Mouse (Mus musculus) hindbrain, embryonic 15.5 days (tissue): ENCODE measurements around the gene Hsd3b4. TPM values are rescaled to one million over a fixed set of nuclear protein-coding genes. Genes with fewer than 3 reads are reported as not detected.
"Not testable (repeated sequence)": the region's sequence is repeated elsewhere in the genome, so short reads cannot be mapped to it uniquely, and the experiment has no call there.

ENCODE experiments used
- ATAC-seq: fragments of 200-750 bp; cut with Nextera tagmentation; 2 replicates; pipeline ENCODE4 v1.8.0; 2017; ENCODE audit warnings: low read depth, moderate number of reproducible peaks, moderate TSS enrichment; ENCODE audit not compliant: low FRiP score
- H3K27ac ChIP-seq: fragments of 300-500 bp; sonication (generic); replicated peaks from 2 replicates; pipeline ENCODE4 v1.5.1; 2015; ENCODE audit warnings: mild to moderate bottlenecking, inconsistent platforms
- H3K27me3 ChIP-seq: fragments of 300-500 bp; sonication (generic); 2 replicates; pipeline ENCODE4 v1.6.1; 2015; ENCODE audit warnings: control low read depth, inconsistent platforms
- H3K36me3 ChIP-seq: fragments of 300-500 bp; sonication (generic); 2 replicates; pipeline ENCODE4 v1.6.1; 2015; ENCODE audit warnings: control low read depth, inconsistent platforms
- H3K4me1 ChIP-seq: fragments of 300-500 bp; sonication (generic); replicated peaks from 2 replicates; pipeline ENCODE4 v1.6.1; 2015; ENCODE audit warnings: control low read depth, inconsistent platforms
- H3K4me2 ChIP-seq: fragments of 300-500 bp; sonication (generic); 2 replicates; pipeline ENCODE4 v1.6.1; 2015; ENCODE audit warnings: moderate library complexity, mild to moderate bottlenecking, inconsistent platforms
- H3K4me3 ChIP-seq: fragments of 300-500 bp; sonication (generic); 2 replicates; pipeline ENCODE4 v1.5.1; 2015; ENCODE audit warnings: mild to moderate bottlenecking, inconsistent platforms
- H3K9ac ChIP-seq: fragments of 300-500 bp; sonication (generic); 2 replicates; pipeline ENCODE4 v1.6.1; 2015; ENCODE audit warnings: inconsistent platforms
- H3K9me3 ChIP-seq: fragments of 300-500 bp; sonication (generic); 2 replicates; pipeline ENCODE4 v1.6.1; 2016; ENCODE audit warnings: control low read depth, inconsistent platforms
- WGBS: fragments of 180-500 bp; shearing (Covaris S2); methylation state at CpG from one replicate; pipeline ENCODE4 v1.1.7; 2015; 5-methylcytosine and 5-hydroxymethylcytosine counted together
- polyA plus RNA-seq: library from polyadenylated mRNA; unstranded; fragments of >200 nt; fragmentation: Nextera tagmentation; extraction: Ambion mirVana; gene quantifications from 2 replicates; pipeline ENCODE4 v1.2.1, GENCODE M21; 2015

Gene Hsd3b4
- polyA plus RNA-seq = not detected in 2 replicates

DNA sequence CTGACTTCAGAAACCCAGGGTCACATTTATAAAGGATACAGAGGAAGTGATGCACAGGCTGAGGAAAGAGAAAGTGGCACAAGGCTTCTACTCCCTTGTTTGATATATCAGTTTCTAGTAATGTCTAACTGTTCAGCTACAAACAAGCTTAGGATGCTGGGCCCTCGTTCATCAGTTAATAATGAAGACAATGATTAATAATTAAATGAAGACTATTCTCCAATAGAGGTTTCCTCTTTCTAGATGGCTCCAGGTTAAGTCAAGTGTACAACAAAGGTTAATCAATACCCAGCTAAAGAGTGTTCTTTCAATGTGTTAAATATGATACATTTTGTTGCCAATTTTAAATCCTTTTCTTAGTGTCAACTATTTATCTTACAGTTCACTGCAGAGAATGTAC, at the start of gene Hsd3b4:
Hsd3b4 (minus strand) TSS at position 101 of the 400 bp plus-strand sequence.
- H3K27me3 ChIP-seq, H3K27ac ChIP-seq, H3K36me3 ChIP-seq, H3K4me3 ChIP-seq, H3K9me3 ChIP-seq, ATAC-seq, H3K4me2 ChIP-seq, H3K4me1 ChIP-seq, H3K9ac ChIP-seq: not testable (repeated sequence)
- WGBS = no CpG with 5 or more reads among the region's 1 CpGs

- H3K9me3 ChIP-seq, H3K9ac ChIP-seq, H3K27me3 ChIP-seq, H3K4me2 ChIP-seq, H3K36me3 ChIP-seq, H3K4me3 ChIP-seq, H3K27ac ChIP-seq, ATAC-seq, H3K4me1 ChIP-seq: not testable (repeated sequence)
- no CpG with 5 or more reads among the region's 1 CpGs for whole genome bisulfite sequencing
Measured at GRCm38 (mm10) chr3:98550832-98551231, 40.5 kb upstream of the Hsd3b4 start.

- no CpG with 5 or more reads among the region's 2 CpGs for WGBS
Measured at GRCm38 (mm10) chr3:98550215-98550614, 39.9 kb upstream of the Hsd3b4 start.

GRCm38 (mm10) chr3:98548495-98548894, 38.2 kb upstream of the Hsd3b4 start:
- not testable (repeated sequence) for H3K9me3 ChIP-seq, ATAC-seq, H3K9ac ChIP-seq, H3K4me1 ChIP-seq, H3K27ac ChIP-seq, H3K36me3 ChIP-seq, H3K4me3 ChIP-seq, H3K4me2 ChIP-seq, H3K27me3 ChIP-seq
- WGBS = 67% methylated on average over 1 of the region's 1 CpGs

More at GRCm38 (mm10) chr3:98550215-98550614, 39.9 kb upstream of the Hsd3b4 start:
- H3K4me2 ChIP-seq, H3K36me3 ChIP-seq, H3K9ac ChIP-seq, H3K9me3 ChIP-seq, H3K27me3 ChIP-seq, ATAC-seq, H3K4me1 ChIP-seq, H3K4me3 ChIP-seq, H3K27ac ChIP-seq: not testable (repeated sequence)

DNA sequence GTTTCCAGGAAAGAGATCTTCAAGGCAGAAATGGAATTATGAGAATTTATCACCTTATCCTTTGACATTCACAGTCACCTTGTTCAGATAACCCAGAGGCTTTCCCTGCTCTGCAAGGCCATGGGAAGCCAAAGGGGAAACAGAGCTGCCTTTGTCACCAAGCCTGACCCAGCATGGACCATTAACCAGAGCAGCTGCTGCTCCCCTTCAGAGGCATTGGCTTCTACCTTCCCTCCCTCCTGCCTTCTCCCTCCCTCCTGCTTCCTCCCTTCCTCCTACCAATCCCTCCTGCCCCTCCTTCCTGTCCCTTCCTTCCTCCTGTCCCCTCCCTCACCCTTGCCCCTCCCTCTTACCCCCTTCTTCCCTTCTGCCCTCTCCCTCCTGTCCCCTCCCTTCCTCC, 37.3 kb upstream of the Hsd3b4 start:
- not testable (repeated sequence) for ATAC-seq, H3K4me3 ChIP-seq, H3K27me3 ChIP-seq, H3K36me3 ChIP-seq, H3K9ac ChIP-seq, H3K4me1 ChIP-seq, H3K9me3 ChIP-seq, H3K27ac ChIP-seq, H3K4me2 ChIP-seq

DNA sequence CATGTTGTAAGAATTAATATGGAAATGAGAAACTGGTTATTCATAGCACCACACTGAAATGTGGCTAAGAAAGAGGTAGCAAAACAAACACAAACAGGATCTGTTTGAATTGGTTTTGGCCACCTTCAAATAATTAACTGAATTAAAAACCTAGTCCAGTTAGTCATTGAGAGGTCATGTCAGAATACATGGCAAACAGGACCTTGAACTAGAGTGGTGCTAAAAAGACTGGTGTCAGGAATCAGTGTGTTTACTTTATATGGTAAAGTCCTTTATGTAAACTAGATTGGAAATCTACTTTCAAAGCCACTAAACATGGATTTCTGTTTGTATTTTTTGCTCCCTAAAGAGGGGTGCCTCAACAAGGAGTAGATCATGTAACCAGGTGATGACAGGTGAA, 14.7 kb upstream of the Hsd3b4 start:
- not testable (repeated sequence) for H3K4me2 ChIP-seq, H3K9ac ChIP-seq, H3K4me1 ChIP-seq, ATAC-seq, H3K27me3 ChIP-seq, H3K27ac ChIP-seq, H3K36me3 ChIP-seq, H3K9me3 ChIP-seq, H3K4me3 ChIP-seq

- not testable (repeated sequence) for H3K9me3 ChIP-seq, H3K4me3 ChIP-seq, H3K36me3 ChIP-seq, H3K27ac ChIP-seq, H3K9ac ChIP-seq, H3K4me1 ChIP-seq, H3K4me2 ChIP-seq, ATAC-seq, H3K27me3 ChIP-seq
- no CpG with 5 or more reads among the region's 1 CpGs for WGBS
Measured at GRCm38 (mm10) chr3:98524552-98524951, 14.2 kb upstream of the Hsd3b4 start.

- H3K9me3 ChIP-seq, H3K4me3 ChIP-seq, H3K36me3 ChIP-seq, H3K4me2 ChIP-seq, H3K4me1 ChIP-seq, H3K27me3 ChIP-seq, H3K9ac ChIP-seq, ATAC-seq, H3K27ac ChIP-seq: not testable (repeated sequence)
- WGBS = 50% methylated on average over 1 of the region's 2 CpGs
Measured at GRCm38 (mm10) chr3:98522779-98523178, 12.5 kb upstream of the Hsd3b4 start.

DNA sequence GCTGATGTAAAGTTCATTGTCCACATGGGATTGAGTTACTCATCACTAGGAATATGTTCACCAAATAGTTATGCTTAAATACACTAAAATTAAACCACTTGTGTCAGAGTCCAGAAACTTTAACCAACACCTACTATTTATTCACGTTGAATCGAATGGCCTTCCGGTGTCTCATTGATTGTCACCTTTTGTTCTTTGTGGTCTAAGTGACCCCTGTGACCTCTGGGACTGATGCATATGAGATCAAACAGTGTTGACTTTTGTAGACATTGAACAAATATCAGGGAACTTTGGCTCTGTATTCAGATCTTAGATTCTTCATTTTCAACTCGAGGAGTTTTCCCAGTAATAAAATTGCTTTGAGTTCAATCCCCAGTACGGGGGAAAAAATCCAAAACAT, 3.1 kb downstream of the Hsd3b4 start:
- not testable (repeated sequence) for H3K27me3 ChIP-seq, H3K4me2 ChIP-seq, ATAC-seq, H3K27ac ChIP-seq, H3K4me1 ChIP-seq, H3K9me3 ChIP-seq, H3K36me3 ChIP-seq, H3K4me3 ChIP-seq, H3K9ac ChIP-seq
- WGBS = no CpG with 5 or more reads among the region's 5 CpGs

- not testable (repeated sequence) for H3K4me2 ChIP-seq, H3K9ac ChIP-seq, H3K27me3 ChIP-seq, H3K36me3 ChIP-seq, ATAC-seq, H3K27ac ChIP-seq, H3K4me3 ChIP-seq, H3K4me1 ChIP-seq, H3K9me3 ChIP-seq
Measured at GRCm38 (mm10) chr3:98497401-98497800, 12.9 kb downstream of the Hsd3b4 start.

- WGBS = no CpG with 5 or more reads among the region's 2 CpGs
- not testable (repeated sequence) for H3K4me3 ChIP-seq, H3K36me3 ChIP-seq, H3K9ac ChIP-seq, H3K9me3 ChIP-seq, H3K27me3 ChIP-seq, H3K4me2 ChIP-seq, H3K4me1 ChIP-seq, H3K27ac ChIP-seq
- peak; percentile 77 for ATAC-seq
Measured at GRCm38 (mm10) chr3:98496762-98497161, 13.6 kb downstream of the Hsd3b4 start.

DNA sequence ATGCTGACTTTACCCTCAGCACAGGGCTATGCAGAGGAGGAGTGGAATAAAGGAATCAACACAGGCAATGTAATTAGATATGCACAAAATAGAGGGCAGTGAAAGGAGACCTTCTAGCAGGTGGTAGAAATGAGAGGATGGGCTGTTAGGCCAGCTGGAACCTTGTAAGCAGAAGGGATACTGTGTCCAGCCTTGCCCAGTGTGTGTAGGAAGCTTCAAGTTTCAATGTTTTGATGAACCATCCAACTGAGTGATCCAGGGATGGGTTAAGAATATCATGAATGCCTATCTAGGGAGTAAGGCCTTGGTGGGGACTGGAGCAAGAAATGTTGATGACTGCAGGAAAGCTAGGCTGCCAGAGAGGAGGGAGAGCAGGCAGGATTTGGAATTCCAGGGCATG, 15.3 kb downstream of the Hsd3b4 start:
- H3K9me3 ChIP-seq, H3K27me3 ChIP-seq, H3K4me2 ChIP-seq, H3K27ac ChIP-seq, H3K4me3 ChIP-seq, H3K4me1 ChIP-seq, H3K9ac ChIP-seq, ATAC-seq, H3K36me3 ChIP-seq: not testable (repeated sequence)

- not testable (repeated sequence) for H3K9ac ChIP-seq, H3K4me3 ChIP-seq, H3K4me1 ChIP-seq, ATAC-seq, H3K27ac ChIP-seq, H3K36me3 ChIP-seq, H3K9me3 ChIP-seq, H3K4me2 ChIP-seq, H3K27me3 ChIP-seq
Measured at GRCm38 (mm10) chr3:98494184-98494583, 16.1 kb downstream of the Hsd3b4 start.

GRCm38 (mm10) chr3:98471499-98471898, 38.8 kb downstream of the Hsd3b4 start:
- ATAC-seq, H3K9ac ChIP-seq, H3K36me3 ChIP-seq, H3K4me1 ChIP-seq, H3K27me3 ChIP-seq, H3K27ac ChIP-seq, H3K9me3 ChIP-seq, H3K4me3 ChIP-seq, H3K4me2 ChIP-seq: not testable (repeated sequence)
